Mouse (Mus musculus) adrenal gland, postnatal 14 days (tissue): ENCODE results near the gene Hist3h2a. TPM values are rescaled to one million over a fixed set of nuclear protein-coding genes. Genes with fewer than 3 reads are reported as not detected.
"Not testable (repeated sequence)": the region's sequence is repeated elsewhere in the genome, so short reads cannot be mapped to it uniquely, and the experiment has no call there.

ENCODE experiments used
- DNase-seq: peaks from one replicate; pipeline ENCODE4 v3.0.0; 2021; ENCODE audit warnings: mixed read lengths
- total RNA-seq: library from RNA; stranded (reverse); gene quantifications from 2 replicates; pipeline ENCODE4 v1.2.3, GENCODE M21; 2021

The Hist3h2a gene
- total RNA-seq, 1 experiment from 2014 or later, result 26.8 TPM

- no peak for DNase-seq
Observed at GRCm38 (mm10) chr11:58947798-58948528, 6.5 kb upstream of the Hist3h2a start.

GRCm38 (mm10) chr11:58948542-58949479, 5.7 kb upstream of the Hist3h2a start, which contains the start of gene Hist3h2ba:
Gene Hist3h2ba (plus strand): TSS chr11:58948920.
- peak; percentile 52 for DNase-seq

GRCm38 (mm10) chr11:58949480-58950431, 4.7 kb upstream of the Hist3h2a start:
- peak; percentile 3 for DNase-seq

- DNase-seq, result no peak
Observed at GRCm38 (mm10) chr11:58951210-58951609, 3.3 kb upstream of the Hist3h2a start.

GRCm38 (mm10) chr11:58953351-58954169, 925 bp upstream of the Hist3h2a start:
- DNase-seq, result peak; percentile 37

- DNase-seq, result not testable (repeated sequence)
Observed at GRCm38 (mm10) chr11:58954170-58954419, 390 bp upstream of the Hist3h2a start.

- DNase-seq, result peak; percentile 25
Observed at GRCm38 (mm10) chr11:58955143-58955867, 820 bp downstream of the Hist3h2a start.

GRCm38 (mm10) chr11:58955868-58956257, 1.4 kb downstream of the Hist3h2a start:
- DNase-seq, result no peak

GRCm38 (mm10) chr11:58957226-58957914, 2.9 kb downstream of the Hist3h2a start:
- DNase-seq, result no peak

GRCm38 (mm10) chr11:58958536-58958935, 4.1 kb downstream of the Hist3h2a start:
- no peak for DNase-seq

- no peak for DNase-seq
Observed at GRCm38 (mm10) chr11:58959186-58959825, 4.8 kb downstream of the Hist3h2a start.

- peak; percentile 90 for DNase-seq
Observed at GRCm38 (mm10) chr11:58959921-58960465, 5.5 kb downstream of the Hist3h2a start.

- DNase-seq, result no peak
Observed at GRCm38 (mm10) chr11:58961364-58962177, 7.1 kb downstream of the Hist3h2a start.

GRCm38 (mm10) chr11:58963543-58963942, 9.1 kb downstream of the Hist3h2a start:
- peak; percentile 79 for DNase-seq

- DNase-seq, result no peak
Observed at GRCm38 (mm10) chr11:58964216-58964615, 9.7 kb downstream of the Hist3h2a start.

- DNase-seq, result no peak
Observed at GRCm38 (mm10) chr11:58965001-58965760, 10.7 kb downstream of the Hist3h2a start.

GRCm38 (mm10) chr11:58967346-58967745, 12.9 kb downstream of the Hist3h2a start:
- DNase-seq, result peak; percentile 54
